Comparison of ENCODE assay signal across 8 mouse cellular contexts in the genomic region with DNA sequence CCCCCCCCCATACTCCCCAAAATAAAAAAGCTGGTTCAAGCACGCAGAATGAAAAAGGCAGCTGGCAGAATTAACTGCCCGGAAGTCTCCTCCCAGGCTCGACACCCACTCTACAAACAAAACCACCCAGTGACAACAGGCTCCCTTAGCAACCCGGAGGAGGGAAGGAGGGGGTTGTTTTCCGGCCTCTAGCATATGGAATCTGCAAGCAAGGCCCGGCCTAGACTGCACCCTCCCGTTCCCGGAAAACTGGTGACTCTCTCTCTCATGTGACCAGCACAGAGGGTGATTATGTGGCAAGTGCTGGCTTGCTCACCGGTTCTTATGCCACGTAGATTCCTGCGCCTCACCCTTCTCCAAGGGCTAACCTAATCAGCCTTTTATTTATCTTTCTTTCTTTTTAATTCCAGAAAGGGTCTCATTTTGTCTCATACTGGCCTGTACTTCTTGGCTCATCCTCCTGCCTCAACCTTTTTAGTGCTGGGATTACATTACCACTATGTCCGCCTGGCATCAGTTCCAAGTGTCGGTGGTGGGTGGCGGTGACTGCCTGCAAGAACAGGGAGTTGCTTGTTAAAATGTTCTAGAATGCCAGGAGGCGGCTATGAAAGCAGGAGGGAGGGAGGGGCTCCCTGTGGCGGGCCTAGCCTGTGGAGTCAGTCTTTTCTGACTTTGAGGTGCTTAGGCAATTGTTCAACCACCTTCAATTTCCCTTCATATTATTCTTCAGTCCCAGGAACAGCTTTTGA. TPM values are rescaled to one million over a fixed set of nuclear protein-coding genes. Genes with fewer than 3 reads are reported as not detected.
DNase-seq lines count a peak whose midpoint lies in the region; ATAC-seq lines count a peak whose summit lies in the region.

No protein-coding gene starts in this region.

- DNase-seq in ZHBTc4 (ENCODE audit: low read depth, low spot score): peak; percentile 98
- DNase-seq in gastrocnemius, postnatal 10 days: peak; percentile 64
- DNase-seq in induced T-regulatory cell, adult 2 months (ENCODE audit: low read depth): peak; percentile 89
- DNase-seq in left cerebral cortex, adult 8-10 months (ENCODE audit: low spot score in 2 of 2): peak; percentile 84 to 96
- peak; percentile 96 for DNase-seq in right cerebral cortex, adult 18-20 months
- DNase-seq in urinary bladder, postnatal 14 days (ENCODE audit: low spot score): peak; percentile 92

- peak; percentile 11 for ATAC-seq in common myeloid progenitor, adult 5-6 weeks (replicated peaks; ENCODE audit: low read depth, poor library complexity, severe bottlenecking)
- ATAC-seq in megakaryocyte, adult 5-6 weeks (ENCODE audit: poor library complexity, severe bottlenecking): peak; percentile 9

RNA-seq across cellular contexts. Expression of a gene that starts 28.3 kb away (rescaled TPM):
- 21.1 and 26.8 TPM in 2 replicates for total RNA-seq in common myeloid progenitor, adult 5-6 weeks (2017)
- 10 to 100 TPM in 1 of 2 experiments, 1 to 10 TPM in 1; 7.4 to 10.3 TPM for total RNA-seq in gastrocnemius, postnatal 10 days (2021)
- 10 to 100 TPM; 12.1 to 19.9 (median 13.7) TPM for total RNA-seq in left cerebral cortex, adult 8-10 months (2022)
- 21.4 and 21.9 TPM in 2 replicates for total RNA-seq in megakaryocyte, adult 5-6 weeks (2015)
- 19.3 and 23.3 TPM in 2 replicates for total RNA-seq in megakaryocyte, adult 5-6 weeks (2017)

RNA-seq across cellular contexts. Expression of a gene that starts 30.9 kb away (rescaled TPM):
- 34.0 and 41.0 TPM in 2 replicates for total RNA-seq in common myeloid progenitor, adult 5-6 weeks (2017)
- total RNA-seq in gastrocnemius, postnatal 10 days (2021): 1 to 10 TPM; 2.6 to 3.5 TPM
- 1 to 10 TPM; 3.2 to 5.1 (median 4.1) TPM for total RNA-seq in left cerebral cortex, adult 8-10 months (2022)
- 55.6 and 67.9 TPM in 2 replicates for total RNA-seq in megakaryocyte, adult 5-6 weeks (2015)
- 69.1 and 73.5 TPM in 2 replicates for total RNA-seq in megakaryocyte, adult 5-6 weeks (2017)

RNA-seq across cellular contexts. Expression of a gene that starts 47.2 kb away (rescaled TPM):
- 0.34 and 2.8 TPM in 2 replicates for total RNA-seq in common myeloid progenitor, adult 5-6 weeks (2017)
- under 1 TPM; 0.82 to 0.95 TPM for total RNA-seq in gastrocnemius, postnatal 10 days (2021)
- total RNA-seq in left cerebral cortex, adult 8-10 months (2022): 1 to 10 TPM; 3.9 to 5.6 (median 5.0) TPM
- 0.54 and 0.59 TPM in 2 replicates for total RNA-seq in megakaryocyte, adult 5-6 weeks (2015)
- 1.0 and 1.8 TPM in 2 replicates for total RNA-seq in megakaryocyte, adult 5-6 weeks (2017)

Comparison
In these comparisons a context has a peak if more than half of its experiments do, and no peak if none do; other contexts are left out.
1. Peak in every context shown above with its lines: DNase-seq and ATAC-seq.